Mouse (Mus musculus) stomach, embryonic 16.5 days (tissue): ENCODE results near the gene Exo5. TPM values are rescaled to one million over a fixed set of nuclear protein-coding genes. Genes with fewer than 3 reads are reported as not detected.
A peak's percentile ranks its signal among the peaks of the same experiment; 100 is the strongest.

Experiments
- ATAC-seq: fragments of 200-750 bp; cut with Nextera tagmentation; 2 replicates; pipeline ENCODE4 v1.8.0; 2017; ENCODE audit warnings: moderate number of reproducible peaks, moderate TSS enrichment; ENCODE audit not compliant: insufficient read depth, low FRiP score
- H3K27ac ChIP-seq: fragments of 300-500 bp; sonication (generic); 2 replicates; pipeline ENCODE4 v1.5.1; 2014; ENCODE audit warnings: low read length
- H3K27me3 ChIP-seq: fragments of 300-500 bp; sonication (generic); 2 replicates; pipeline ENCODE4 v1.6.1; 2014; ENCODE audit warnings: low read length, control low read depth, mixed read lengths; ENCODE audit not compliant: control insufficient read depth, insufficient read depth
- H3K36me3 ChIP-seq: fragments of 300-500 bp; sonication (generic); 2 replicates; pipeline ENCODE4 v1.6.1; 2014; ENCODE audit warnings: low read length; ENCODE audit not compliant: control insufficient read depth, insufficient read depth
- H3K4me1 ChIP-seq: fragments of 300-500 bp; sonication (generic); 2 replicates; pipeline ENCODE4 v1.6.1; 2014; ENCODE audit warnings: low read length, control low read depth, mixed read lengths; ENCODE audit not compliant: control insufficient read depth, insufficient read depth
- H3K4me2 ChIP-seq: fragments of 300-500 bp; sonication (generic); 2 replicates; pipeline ENCODE4 v1.6.1; 2014; ENCODE audit warnings: low read depth, low read length, mixed read lengths
- H3K4me3 ChIP-seq: fragments of 300-500 bp; sonication (generic); replicated peaks from 2 replicates; pipeline ENCODE4 v1.5.1; 2014; ENCODE audit warnings: mild to moderate bottlenecking, low read length
- H3K9ac ChIP-seq: fragments of 300-500 bp; sonication (generic); 2 replicates; pipeline ENCODE4 v1.6.1; 2014; ENCODE audit warnings: low read length
- H3K9me3 ChIP-seq: fragments of 300-500 bp; sonication (generic); replicated peaks from 2 replicates; pipeline ENCODE4 v1.6.1; 2016; ENCODE audit warnings: low read length, control low read depth; ENCODE audit not compliant: control insufficient read depth
- WGBS: fragments of 180-500 bp; shearing (Covaris S2); extraction: QIAGEN DNeasy Blood & Tissue Kit; methylation state at CpG from one replicate; pipeline ENCODE4 v1.1.7; 2014; 5-methylcytosine and 5-hydroxymethylcytosine counted together
- polyA plus RNA-seq: library from polyadenylated mRNA; unstranded; fragments of >200 nt; fragmentation: Nextera tagmentation; extraction: Ambion mirVana; gene quantifications from 2 replicates; pipeline ENCODE4 v1.2.1, GENCODE M21; 2015

Gene Exo5
- polyA plus RNA-seq, 1 experiment from 2014 or later: 23.9 TPM

DNA sequence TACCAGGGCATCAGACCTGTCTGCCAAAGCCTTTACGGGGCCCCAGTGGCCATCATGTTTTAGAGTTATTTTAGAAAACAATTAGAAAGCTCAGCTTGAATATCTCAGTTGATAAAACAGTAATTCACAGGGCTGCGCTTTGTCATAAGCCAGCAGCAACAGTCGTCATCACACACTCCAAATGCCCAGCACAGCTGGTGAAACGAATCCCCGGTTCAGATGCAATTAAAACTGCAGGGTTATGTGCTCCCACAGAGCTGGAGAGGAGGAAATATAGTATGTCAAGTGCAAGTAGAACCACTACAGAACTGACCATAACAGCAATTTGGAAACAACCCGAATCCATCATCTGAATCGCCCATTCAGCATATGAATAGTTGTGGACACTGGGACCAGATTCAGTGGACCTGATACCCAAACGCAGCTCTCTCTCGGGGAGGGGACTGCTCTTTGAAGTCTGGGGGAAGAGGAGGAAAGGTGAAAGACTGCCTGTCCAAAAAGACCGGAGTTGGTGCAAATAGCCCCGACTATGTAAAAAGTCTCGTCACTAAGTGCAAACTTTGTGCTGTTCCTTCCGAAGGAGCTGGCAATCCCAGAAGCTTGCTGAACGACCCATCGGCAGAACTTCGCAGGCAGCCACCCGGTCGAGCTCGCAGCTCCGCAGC lies 26.1 kb upstream of the Exo5 start:
- no peaks in the 10 kb centered on the region for H3K9me3 ChIP-seq
- peak overlapping the region; percentile 91 for H3K4me2 ChIP-seq
- H3K4me1 ChIP-seq: peaks cover 8% of the 10 kb centered on the region
- H3K27ac ChIP-seq: peak overlapping the region; percentile 79
- no peak for ATAC-seq
- H3K9ac ChIP-seq: peak overlapping the region; percentile 92
- H3K27me3 ChIP-seq: no peaks in the 10 kb centered on the region
- H3K36me3 ChIP-seq: no peaks in the 10 kb centered on the region
- peak overlapping the region; percentile 87 for H3K4me3 ChIP-seq
- 4% methylated on average over 20 of the region's 20 CpGs for WGBS

DNA sequence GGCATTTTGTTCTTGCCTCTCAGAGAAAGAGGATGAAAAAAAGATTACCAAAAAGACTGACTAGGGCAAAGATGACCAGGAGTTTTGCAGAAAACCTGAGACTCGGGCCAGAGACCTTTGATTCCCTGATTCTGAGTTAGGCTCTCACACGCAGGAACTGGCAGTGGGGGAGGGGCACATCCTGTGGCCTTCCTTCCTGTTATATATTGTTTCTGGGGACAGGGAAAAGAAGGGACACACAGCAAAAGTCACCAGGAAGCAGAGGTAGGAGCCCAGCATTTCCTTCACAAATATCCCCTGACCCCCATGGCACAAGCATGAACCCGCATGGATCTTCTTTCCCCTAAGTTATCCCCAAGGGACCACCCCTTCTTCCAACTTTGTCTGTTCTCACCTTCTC lies 24.1 kb upstream of the Exo5 start:
- Histone ChIP-seq H3K27ac (peak overlapping the region; percentile 46; the same call in 1 of the 2 replicates), H3K4me2 (no peak overlapping the region), H3K36me3 (no peaks in the 10 kb centered on the region), H3K4me1 (peaks cover 8% of the 10 kb centered on the region), H3K9me3 (no peaks in the 10 kb centered on the region), H3K4me3 (no peak overlapping the region), H3K9ac (no peak overlapping the region), H3K27me3 (no peaks in the 10 kb centered on the region)
- no peak for ATAC-seq
- WGBS: 69% methylated on average over 3 of the region's 3 CpGs

DNA sequence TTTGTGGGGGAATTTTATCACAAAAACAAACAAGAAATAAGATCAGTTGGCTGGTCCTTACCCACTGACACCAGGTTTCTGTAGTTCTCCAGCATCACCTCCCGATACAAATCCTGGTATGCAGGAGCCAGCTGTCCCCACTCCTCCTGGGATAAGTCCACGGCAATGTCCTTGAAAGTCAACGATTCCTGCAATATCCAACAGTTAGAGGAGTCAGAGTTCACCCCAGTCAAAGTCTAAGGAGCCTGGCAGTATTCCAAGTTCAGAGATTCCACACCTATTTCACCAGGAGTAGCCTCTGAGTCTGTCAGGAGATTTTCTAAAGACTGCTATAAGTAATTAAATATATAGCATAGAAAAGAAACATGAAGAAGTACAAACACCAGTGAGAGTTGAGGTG lies 10.2 kb upstream of the Exo5 start:
- H3K36me3 ChIP-seq: no peaks in the 10 kb centered on the region
- H3K27ac ChIP-seq: no peak overlapping the region
- 0 out of 2 replicates have a peak, but pooled peaks cover 4% of the 10 kb centered on the region for H3K9me3 ChIP-seq
- no peak overlapping the region for H3K9ac ChIP-seq
- 62% methylated on average over 3 of the region's 3 CpGs for WGBS
- H3K27me3 ChIP-seq: no peaks in the 10 kb centered on the region
- no peak for ATAC-seq
- H3K4me3 ChIP-seq: no peak overlapping the region
- H3K4me2 ChIP-seq: no peak overlapping the region
- no peaks in the 10 kb centered on the region for H3K4me1 ChIP-seq

- H3K27ac ChIP-seq: no peak overlapping the region
- no peak overlapping the region for H3K4me2 ChIP-seq
- no peaks in the 10 kb centered on the region for H3K27me3 ChIP-seq
- H3K9ac ChIP-seq: no peak overlapping the region
- no peak for ATAC-seq
- H3K4me1 ChIP-seq: no peaks in the 10 kb centered on the region
- H3K9me3 ChIP-seq: 0 out of 2 replicates have a peak, but pooled peaks cover 4% of the 10 kb centered on the region
- no peak overlapping the region for H3K4me3 ChIP-seq
- no peaks in the 10 kb centered on the region for H3K36me3 ChIP-seq
- 95% methylated on average over 18 of the region's 18 CpGs for WGBS
Observed at GRCm38 (mm10) chr4:120930736-120931135, 5.9 kb upstream of the Exo5 start.

- Histone ChIP-seq H3K27ac (no peak overlapping the region), H3K36me3 (no peaks in the 10 kb centered on the region), H3K9ac (no peak overlapping the region), H3K4me3 (no peak overlapping the region), H3K27me3 (no peaks in the 10 kb centered on the region), H3K4me2 (no peak overlapping the region), H3K9me3 (0 out of 2 replicates have a peak, but pooled peaks cover 4% of the 10 kb centered on the region), H3K4me1 (no peaks in the 10 kb centered on the region)
- no peak for ATAC-seq
- WGBS: 81% methylated on average over 3 of the region's 3 CpGs
Observed at GRCm38 (mm10) chr4:120928686-120929085, 3.9 kb upstream of the Exo5 start.

- H3K9ac ChIP-seq: peak overlapping the region; percentile 90
- ATAC-seq: peak; percentile 59; the same call in 1 of the 2 replicates
- 15% methylated on average over 3 of the region's 3 CpGs for WGBS
- H3K4me2 ChIP-seq: peak overlapping the region; percentile 55
- peak overlapping the region; percentile 85 for H3K4me3 ChIP-seq
- H3K27me3 ChIP-seq: no peaks in the 10 kb centered on the region
- peaks cover 9% of the 10 kb centered on the region; the same call in 1 of the 2 replicates for H3K9me3 ChIP-seq
- no peaks in the 10 kb centered on the region for H3K4me1 ChIP-seq
- H3K36me3 ChIP-seq: peaks cover 20% of the 10 kb centered on the region
- H3K27ac ChIP-seq: peak overlapping the region; percentile 86
Observed at GRCm38 (mm10) chr4:120925386-120925785, 569 bp upstream of the Exo5 start.

GRCm38 (mm10) chr4:120921461-120921860 lies 3.4 kb downstream of the Exo5 start:
- Histone ChIP-seq H3K4me2 (no peak overlapping the region), H3K36me3 (peaks cover 20% of the 10 kb centered on the region), H3K9me3 (peaks cover 9% of the 10 kb centered on the region; the same call in 1 of the 2 replicates), H3K27me3 (no peaks in the 10 kb centered on the region), H3K27ac (no peak overlapping the region), H3K4me3 (no peak overlapping the region), H3K4me1 (no peaks in the 10 kb centered on the region), H3K9ac (no peak overlapping the region)
- 92% methylated on average over 8 of the region's 8 CpGs for WGBS
- no peak for ATAC-seq

GRCm38 (mm10) chr4:120914501-120914900 lies 10.3 kb downstream of the Exo5 start:
- no peaks in the 10 kb centered on the region for H3K27me3 ChIP-seq
- 71% methylated on average over 4 of the region's 4 CpGs for WGBS
- ATAC-seq: no peak
- H3K36me3 ChIP-seq: no peaks in the 10 kb centered on the region
- H3K4me1 ChIP-seq: no peaks in the 10 kb centered on the region
- H3K9me3 ChIP-seq: no peaks in the 10 kb centered on the region
- no peak overlapping the region for H3K9ac ChIP-seq
- H3K4me2 ChIP-seq: no peak overlapping the region
- no peak overlapping the region for H3K4me3 ChIP-seq
- H3K27ac ChIP-seq: no peak overlapping the region

- no peak overlapping the region for H3K4me2 ChIP-seq
- no peaks in the 10 kb centered on the region for H3K9me3 ChIP-seq
- no peaks in the 10 kb centered on the region for H3K36me3 ChIP-seq
- H3K27ac ChIP-seq: no peak overlapping the region
- no peaks in the 10 kb centered on the region for H3K27me3 ChIP-seq
- 61% methylated on average over 1 of the region's 1 CpGs for WGBS
- ATAC-seq: no peak
- no peaks in the 10 kb centered on the region for H3K4me1 ChIP-seq
- no peak overlapping the region for H3K9ac ChIP-seq
- H3K4me3 ChIP-seq: no peak overlapping the region
Observed at GRCm38 (mm10) chr4:120913861-120914260, 11.0 kb downstream of the Exo5 start.
